Mouse (Mus musculus): ENCODE data around the gene Cul5. TPM values are rescaled to one million over a fixed set of nuclear protein-coding genes. Genes with fewer than 3 reads are reported as not detected.

Gene Cul5
- polyA plus RNA-seq, 1 experiment from 2014 or later: 23.9 TPM

DNA sequence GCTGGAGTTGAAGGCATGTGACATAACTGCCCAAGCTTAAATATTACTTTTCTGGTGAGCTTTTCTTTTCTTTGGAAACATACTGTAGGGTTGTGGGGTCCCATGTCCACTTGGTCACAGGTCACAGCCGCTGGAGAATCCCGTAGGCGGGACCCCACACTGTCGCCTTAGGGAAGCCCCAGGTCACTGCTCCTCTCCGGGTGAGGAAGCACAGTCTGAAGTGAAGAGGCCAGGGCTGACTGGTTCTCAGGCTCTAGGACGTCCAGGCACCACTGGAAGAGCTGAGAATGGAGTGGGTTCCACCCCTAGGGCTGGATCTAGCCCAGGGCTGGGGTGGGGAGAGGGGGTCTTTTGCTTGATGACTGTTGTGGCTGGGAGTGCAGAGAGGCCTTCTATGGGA is 71.2 kb downstream of the Cul5 start:
- H3K27me3 ChIP-seq (ENCODE audit: control insufficient read depth, insufficient read depth, low read length): no peaks in the 10 kb centered on the region
- peaks cover 10% of the 10 kb centered on the region for H3K4me1 ChIP-seq (ENCODE audit: control insufficient read depth, insufficient read depth, low read length)
- H3K9ac ChIP-seq (ENCODE audit: low read length): no peak overlapping the region
- no peaks in the 10 kb centered on the region for H3K9me3 ChIP-seq (replicated peaks; ENCODE audit: control insufficient read depth, low read length)
- H3K36me3 ChIP-seq (ENCODE audit: control insufficient read depth, insufficient read depth): peaks cover 16% of the 10 kb centered on the region
- ATAC-seq (replicated peaks; ENCODE audit: extremely low read depth, insufficient read depth, low FRiP score): no peak
- 76% methylated on average over 6 of the region's 6 CpGs for WGBS
- H3K27ac ChIP-seq (ENCODE audit: low read length): no peak overlapping the region
- H3K4me3 ChIP-seq (ENCODE audit: low read length): no peak overlapping the region
- no peak overlapping the region for H3K4me2 ChIP-seq (ENCODE audit: low read depth, low read length)

DNA sequence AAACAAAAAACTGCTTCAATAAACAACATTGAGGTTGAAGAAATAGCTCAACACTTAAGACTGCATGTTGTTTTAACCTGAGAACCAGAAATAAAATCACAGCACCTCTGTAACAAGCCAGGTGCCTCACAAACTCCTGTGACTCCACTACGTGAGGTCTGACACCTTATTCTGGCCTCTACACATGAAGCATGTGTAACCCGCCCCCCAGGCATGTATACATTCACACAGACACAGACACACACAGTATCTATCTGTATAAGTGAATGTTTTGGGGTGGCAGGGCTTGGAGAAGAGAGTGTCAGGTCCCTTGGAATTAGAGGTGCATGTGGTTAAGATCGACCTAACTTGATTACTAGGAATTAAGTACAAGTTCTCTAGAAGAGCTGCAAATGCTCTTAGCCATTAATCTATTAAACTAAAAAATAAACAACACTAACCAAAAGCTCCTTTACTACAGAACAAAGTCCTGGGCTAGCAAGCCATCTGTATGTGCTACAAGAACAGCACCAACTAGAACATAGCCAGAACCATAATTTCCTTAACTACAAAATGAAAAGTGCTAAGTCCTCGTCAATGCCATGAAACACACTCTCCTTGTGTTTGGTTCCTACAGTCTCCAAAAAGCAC is 72.7 kb downstream of the Cul5 start:
- Histone ChIP-seq H3K9ac (ENCODE audit: low read length) (no peak overlapping the region), H3K4me3 (ENCODE audit: low read length) (no peak overlapping the region), H3K9me3 (replicated peaks; ENCODE audit: control insufficient read depth, low read length) (no peaks in the 10 kb centered on the region), H3K36me3 (ENCODE audit: control insufficient read depth, insufficient read depth) (peaks cover 22% of the 10 kb centered on the region), H3K27ac (ENCODE audit: low read length) (no peak overlapping the region), H3K4me1 (ENCODE audit: control insufficient read depth, insufficient read depth, low read length) (peaks cover 4% of the 10 kb centered on the region), H3K27me3 (ENCODE audit: control insufficient read depth, insufficient read depth, low read length) (no peaks in the 10 kb centered on the region), H3K4me2 (ENCODE audit: low read depth, low read length) (no peak overlapping the region)
- 89% methylated on average over 4 of the region's 4 CpGs for WGBS
- no peak for ATAC-seq (replicated peaks; ENCODE audit: extremely low read depth, insufficient read depth, low FRiP score)

DNA sequence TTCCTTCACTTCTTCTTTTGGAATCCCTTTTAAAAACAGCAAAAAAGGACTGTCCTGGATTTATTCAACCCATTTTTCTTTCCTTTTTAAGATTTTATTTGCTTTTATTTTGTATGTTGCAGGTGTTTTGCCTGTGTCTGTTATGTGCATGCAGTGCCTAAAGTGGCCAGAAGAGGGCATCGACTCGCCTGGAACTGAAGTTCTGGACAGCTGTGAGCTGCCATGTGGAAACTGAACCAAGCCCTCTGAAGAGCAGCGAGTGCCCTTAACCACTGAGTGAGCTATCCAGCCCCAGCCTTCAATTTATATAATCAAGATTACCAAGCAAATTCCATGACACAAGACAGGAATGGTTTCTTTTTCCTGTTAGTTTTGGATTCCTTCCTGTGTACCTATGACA is 75.0 kb downstream of the Cul5 start:
- H3K27ac ChIP-seq (ENCODE audit: low read length): no peak overlapping the region
- H3K9me3 ChIP-seq (replicated peaks; ENCODE audit: control insufficient read depth, low read length): no peaks in the 10 kb centered on the region
- H3K27me3 ChIP-seq (ENCODE audit: control insufficient read depth, insufficient read depth, low read length): no peaks in the 10 kb centered on the region
- H3K4me2 ChIP-seq (ENCODE audit: low read depth, low read length): no peak overlapping the region
- no peaks in the 10 kb centered on the region for H3K4me1 ChIP-seq (ENCODE audit: control insufficient read depth, insufficient read depth, low read length)
- peaks cover 29% of the 10 kb centered on the region for H3K36me3 ChIP-seq (ENCODE audit: control insufficient read depth, insufficient read depth)
- ATAC-seq (replicated peaks; ENCODE audit: extremely low read depth, insufficient read depth, low FRiP score): no peak
- H3K9ac ChIP-seq (ENCODE audit: low read length): no peak overlapping the region
- no peak overlapping the region for H3K4me3 ChIP-seq (ENCODE audit: low read length)
- WGBS: 19% methylated on average over 3 of the region's 3 CpGs

DNA sequence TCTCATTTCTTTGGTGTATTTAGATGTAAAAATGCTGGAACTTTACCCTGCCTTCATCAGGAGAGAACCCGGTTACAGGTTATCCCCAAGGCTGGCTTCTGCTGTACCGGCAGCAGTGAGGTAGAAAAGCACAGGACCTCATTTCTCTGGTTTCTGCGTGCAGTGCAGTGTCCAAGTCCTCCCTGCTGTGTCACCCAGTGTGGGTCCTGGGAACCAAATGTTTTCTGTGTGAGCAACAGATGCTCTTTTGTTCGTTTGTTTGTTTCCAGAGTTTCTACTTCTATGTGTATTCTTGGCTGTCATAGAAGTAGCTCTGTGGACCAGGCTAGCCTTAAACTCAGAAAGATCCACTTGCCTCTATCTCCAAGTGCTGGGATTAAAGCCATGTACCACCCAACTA is 87.9 kb downstream of the Cul5 start:
- Histone ChIP-seq H3K9me3 (replicated peaks; ENCODE audit: control insufficient read depth, low read length) (no peaks in the 10 kb centered on the region), H3K4me1 (ENCODE audit: control insufficient read depth, insufficient read depth, low read length) (no peaks in the 10 kb centered on the region), H3K36me3 (ENCODE audit: control insufficient read depth, insufficient read depth) (peaks cover 58% of the 10 kb centered on the region), H3K9ac (ENCODE audit: low read length) (no peak overlapping the region), H3K4me2 (ENCODE audit: low read depth, low read length) (no peak overlapping the region), H3K27me3 (ENCODE audit: control insufficient read depth, insufficient read depth, low read length) (no peaks in the 10 kb centered on the region), H3K4me3 (ENCODE audit: low read length) (no peak overlapping the region), H3K27ac (ENCODE audit: low read length) (no peak overlapping the region)
- ATAC-seq (replicated peaks; ENCODE audit: extremely low read depth, insufficient read depth, low FRiP score): no peak
- WGBS: 84% methylated on average over 4 of the region's 4 CpGs

DNA sequence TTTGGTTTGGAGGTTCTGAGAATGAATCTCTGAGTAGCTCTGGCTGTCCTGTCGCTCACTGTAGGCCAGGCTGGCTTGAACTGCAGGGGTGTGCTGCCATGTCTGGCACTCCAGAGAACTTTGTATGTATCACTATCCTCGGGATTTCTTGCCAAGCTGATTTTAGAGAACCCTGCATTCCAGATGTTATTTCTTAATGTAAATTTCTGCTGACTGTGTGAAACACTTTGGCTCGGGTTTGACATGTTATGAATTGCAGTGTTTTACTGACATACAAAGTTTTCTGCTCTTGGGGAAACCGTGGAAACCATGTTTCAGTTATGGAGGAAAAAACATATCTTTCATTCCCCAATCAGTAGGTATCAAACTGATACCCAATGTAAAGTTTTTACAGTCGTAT is 94.1 kb downstream of the Cul5 start:
- Histone ChIP-seq H3K4me1 (ENCODE audit: control insufficient read depth, insufficient read depth, low read length) (no peaks in the 10 kb centered on the region), H3K27me3 (ENCODE audit: control insufficient read depth, insufficient read depth, low read length) (no peaks in the 10 kb centered on the region), H3K36me3 (ENCODE audit: control insufficient read depth, insufficient read depth) (peaks cover 29% of the 10 kb centered on the region), H3K9ac (ENCODE audit: low read length) (no peak overlapping the region), H3K27ac (ENCODE audit: low read length) (no peak overlapping the region), H3K4me2 (ENCODE audit: low read depth, low read length) (no peak overlapping the region), H3K9me3 (replicated peaks; ENCODE audit: control insufficient read depth, low read length) (no peaks in the 10 kb centered on the region), H3K4me3 (ENCODE audit: low read length) (no peak overlapping the region)
- WGBS: 73% methylated on average over 5 of the region's 5 CpGs
- ATAC-seq (replicated peaks; ENCODE audit: extremely low read depth, insufficient read depth, low FRiP score): no peak

DNA sequence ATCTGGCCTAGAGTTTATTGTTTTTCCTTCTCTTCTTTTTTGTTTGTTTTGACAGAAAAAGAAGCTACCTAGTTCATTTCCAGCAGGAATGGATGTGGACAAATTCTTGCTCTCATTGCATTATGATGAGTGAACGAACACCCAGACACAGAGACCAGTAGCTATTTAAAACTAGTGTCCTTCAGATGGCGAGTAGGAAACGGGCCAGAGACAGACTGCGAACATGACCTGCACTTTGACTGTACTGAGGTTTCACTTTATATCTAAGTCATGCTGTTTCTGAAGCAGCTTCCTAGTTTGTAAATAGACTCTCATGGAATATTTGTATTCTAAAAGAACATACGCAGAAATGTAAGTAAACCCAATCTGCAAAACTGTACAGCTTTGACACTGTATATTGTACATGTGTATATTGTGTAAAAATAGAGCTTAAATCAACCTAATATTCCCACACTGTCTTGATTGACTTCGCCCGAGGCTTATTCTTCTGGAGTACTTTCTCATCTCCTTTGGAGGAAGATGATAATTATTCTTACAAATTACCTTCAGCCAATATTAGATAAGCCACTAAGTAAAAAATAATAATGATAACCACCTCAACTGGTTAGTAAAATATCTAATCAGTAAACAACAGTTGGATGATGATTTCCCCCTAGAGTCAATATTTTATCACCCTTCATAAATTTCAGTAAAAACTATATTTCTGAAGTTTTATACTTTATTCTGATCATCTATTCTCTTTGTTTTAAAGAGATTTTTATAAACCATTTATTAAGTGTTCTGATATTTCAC is 97.1 kb downstream of the Cul5 start:
- no peak overlapping the region for H3K4me3 ChIP-seq (ENCODE audit: low read length)
- ATAC-seq (replicated peaks; ENCODE audit: extremely low read depth, insufficient read depth, low FRiP score): no peak
- H3K9ac ChIP-seq (ENCODE audit: low read length): no peak overlapping the region
- H3K36me3 ChIP-seq (ENCODE audit: control insufficient read depth, insufficient read depth): peaks cover 39% of the 10 kb centered on the region
- no peak overlapping the region for H3K27ac ChIP-seq (ENCODE audit: low read length)
- no peaks in the 10 kb centered on the region for H3K9me3 ChIP-seq (replicated peaks; ENCODE audit: control insufficient read depth, low read length)
- H3K27me3 ChIP-seq (ENCODE audit: control insufficient read depth, insufficient read depth, low read length): no peaks in the 10 kb centered on the region
- no peak overlapping the region for H3K4me2 ChIP-seq (ENCODE audit: low read depth, low read length)
- WGBS: 72% methylated on average over 7 of the region's 7 CpGs
- no peaks in the 10 kb centered on the region for H3K4me1 ChIP-seq (ENCODE audit: control insufficient read depth, insufficient read depth, low read length)

DNA sequence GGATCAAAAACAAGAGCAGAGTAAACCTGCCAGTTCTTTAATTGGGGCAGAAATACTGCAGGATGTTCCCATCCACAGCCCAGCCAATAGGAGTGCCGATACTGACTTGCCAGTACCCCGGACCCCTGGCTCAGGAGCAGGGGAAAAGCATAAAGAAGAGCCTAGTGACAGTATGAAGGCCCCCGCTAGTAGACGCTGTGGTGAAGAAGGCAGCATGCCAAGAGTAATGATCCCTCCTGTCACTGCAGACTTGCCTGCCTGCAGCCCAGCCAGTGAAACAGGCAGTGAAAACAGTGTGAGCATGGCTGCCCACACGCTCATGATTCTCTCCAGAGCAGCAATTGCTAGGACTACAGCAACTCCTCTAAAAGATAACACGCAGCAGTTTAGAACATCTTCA is 99.2 kb downstream of the Cul5 start:
- WGBS: 84% methylated on average over 6 of the region's 6 CpGs
- no peak overlapping the region for H3K9ac ChIP-seq (ENCODE audit: low read length)

More for the DNA sequence above, 99.2 kb downstream of the Cul5 start:
- Histone ChIP-seq H3K4me1 (ENCODE audit: control insufficient read depth, insufficient read depth, low read length) (no peaks in the 10 kb centered on the region), H3K27me3 (ENCODE audit: control insufficient read depth, insufficient read depth, low read length) (no peaks in the 10 kb centered on the region), H3K4me3 (ENCODE audit: low read length) (no peak overlapping the region), H3K27ac (ENCODE audit: low read length) (no peak overlapping the region), H3K9me3 (replicated peaks; ENCODE audit: control insufficient read depth, low read length) (no peaks in the 10 kb centered on the region), H3K36me3 (ENCODE audit: control insufficient read depth, insufficient read depth) (peaks cover 49% of the 10 kb centered on the region), H3K4me2 (ENCODE audit: low read depth, low read length) (no peak overlapping the region)
- no peak for ATAC-seq (replicated peaks; ENCODE audit: extremely low read depth, insufficient read depth, low FRiP score)

Other genes with a start within 250 kb of the Cul5 start
- 5.8 and 6.2 TPM in 2 replicates for gene Atm, start 133.3 kb downstream of the Cul5 start, polyA plus RNA-seq (2015; fragmentation: Nextera tagmentation; extraction: Ambion mirVana)
- gene Npat, start 133.0 kb downstream of the Cul5 start, polyA plus RNA-seq (2015; fragmentation: Nextera tagmentation; extraction: Ambion mirVana): 11.2 and 11.7 TPM in 2 replicates
- gene Acat1, start 59.6 kb downstream of the Cul5 start, polyA plus RNA-seq (2015; fragmentation: Nextera tagmentation; extraction: Ambion mirVana): 220 and 242 TPM in 2 replicates
- 0.12 and 0.30 TPM in 2 replicates for gene Rab39, start 36.2 kb upstream of the Cul5 start, polyA plus RNA-seq (2015; fragmentation: Nextera tagmentation; extraction: Ambion mirVana)
- gene Slc35f2, start 101.5 kb upstream of the Cul5 start, polyA plus RNA-seq (2015; fragmentation: Nextera tagmentation; extraction: Ambion mirVana): 0.76 and 1.6 TPM in 2 replicates
- 167 and 269 TPM in 2 replicates for gene Sln, start 180.2 kb upstream of the Cul5 start, polyA plus RNA-seq (2015; fragmentation: Nextera tagmentation; extraction: Ambion mirVana)